Mouse (Mus musculus) 3134 (cell line): Measurements from ENCODE around the gene Olfr1417.

Experiments used
- DNase-seq: peaks from one replicate; pipeline ENCODE4 v3.0.0-alpha.2; 2011; ENCODE audit warnings: low spot score; ENCODE audit not compliant: insufficient read length; ENCODE audit errors: extremely low read depth

The Olfr1417 gene

GRCm38 (mm10) chr19:11811688-11812365 lies 27.2 kb downstream of the Olfr1417 start:
- no peak for DNase-seq

GRCm38 (mm10) chr19:11810856-11811255 lies 28.2 kb downstream of the Olfr1417 start:
- DNase-seq: no peak

GRCm38 (mm10) chr19:11810003-11810758 lies 28.8 kb downstream of the Olfr1417 start:
- DNase-seq: no peak

- DNase-seq: no peak
Measured at GRCm38 (mm10) chr19:11808452-11808851, 30.6 kb downstream of the Olfr1417 start.

GRCm38 (mm10) chr19:11807822-11808221 lies 31.2 kb downstream of the Olfr1417 start:
- no peak for DNase-seq

- DNase-seq: no peak
Measured at GRCm38 (mm10) chr19:11807251-11807650, 31.8 kb downstream of the Olfr1417 start.

GRCm38 (mm10) chr19:11804423-11804822 lies 34.6 kb downstream of the Olfr1417 start:
- no peak for DNase-seq

GRCm38 (mm10) chr19:11800531-11801315 lies 38.3 kb downstream of the Olfr1417 start:
- no peak for DNase-seq

GRCm38 (mm10) chr19:11794447-11794846 lies 44.6 kb downstream of the Olfr1417 start:
- DNase-seq: no peak

GRCm38 (mm10) chr19:11793741-11794359 lies 45.2 kb downstream of the Olfr1417 start:
- no peak for DNase-seq

GRCm38 (mm10) chr19:11791825-11792224 lies 47.2 kb downstream of the Olfr1417 start:
- DNase-seq: no peak

- DNase-seq: no peak
Measured at GRCm38 (mm10) chr19:11788876-11789275, 50.1 kb downstream of the Olfr1417 start.

GRCm38 (mm10) chr19:11787826-11788225 lies 51.2 kb downstream of the Olfr1417 start:
- DNase-seq: no peak

GRCm38 (mm10) chr19:11785409-11786154 lies 53.4 kb downstream of the Olfr1417 start:
- DNase-seq: no peak

GRCm38 (mm10) chr19:11777191-11777865 lies 61.7 kb downstream of the Olfr1417 start:
- no peak for DNase-seq
